Mouse (Mus musculus) heart, embryonic 14.5 days (tissue): ENCODE measurements at regions not wholly inside any gene's neighbourhood (a gene's known extent, or its start where the extent isn't known, plus 50 kb on each side); places are given as distances from the start of the nearest gene placed in this dataset.
A peak's percentile ranks its signal among the peaks of the same experiment; 100 is the strongest.
"Not testable (repeated sequence)": the region's sequence is repeated elsewhere in the genome, so short reads cannot be mapped to it uniquely, and the experiment has no call there.

Experiments used
- ATAC-seq: fragments of 200-750 bp; cut with Nextera tagmentation; 2 replicates; pipeline ENCODE4 v1.8.0; 2017; ENCODE audit warnings: low read depth, moderate TSS enrichment; ENCODE audit not compliant: insufficient number of reproducible peaks, insufficient read depth, low FRiP score
- H3K27ac ChIP-seq, 2 experiments: fragments of 200-500 bp in 1 of 2; fragments of 300-500 bp in 1 of 2; sonication (generic) in 1 of 2; replicated peaks in 1 of 2; 2 replicates each; pipeline ENCODE4 v1.5.1; 2012 to 2014; ENCODE audit warnings: low read depth in 2 of 2, low read length in 2 of 2, control low read depth in 1 of 2, mild to moderate bottlenecking in 1 of 2, mixed read lengths in 1 of 2; ENCODE audit not compliant: control insufficient read depth in 1 of 2, insufficient read depth in 1 of 2
- H3K27me3 ChIP-seq: fragments of 300-500 bp; sonication (generic); 2 replicates; pipeline ENCODE4 v1.6.1; 2014; ENCODE audit warnings: mild to moderate bottlenecking, low read length, control low read depth; ENCODE audit not compliant: control insufficient read depth, insufficient read depth
- H3K36me3 ChIP-seq: fragments of 300-500 bp; sonication (generic); 2 replicates; pipeline ENCODE4 v1.6.1; 2014; ENCODE audit warnings: mild to moderate bottlenecking, control low read depth, low read length, mixed read lengths; ENCODE audit not compliant: control insufficient read depth, insufficient read depth
- H3K4me1 ChIP-seq, 2 experiments: fragments of 200-500 bp in 1 of 2; fragments of 300-500 bp in 1 of 2; sonication (generic) in 1 of 2; 2 replicates each; pipeline ENCODE4 v1.6.1; 2012 to 2014; ENCODE audit warnings: low read length in 2 of 2, control low read depth in 1 of 2, mixed read lengths in 1 of 2; ENCODE audit not compliant: control insufficient read depth in 2 of 2, insufficient read depth in 2 of 2
- H3K4me2 ChIP-seq: fragments of 300-500 bp; sonication (generic); 2 replicates; pipeline ENCODE4 v1.6.1; 2014; ENCODE audit warnings: mild to moderate bottlenecking, low read length
- H3K4me3 ChIP-seq, 2 experiments: fragments of 200-500 bp in 1 of 2; fragments of 300-500 bp in 1 of 2; sonication (generic) in 1 of 2; 2 replicates each; pipeline ENCODE4 v1.5.1; 2012 to 2014; ENCODE audit warnings: low read length in 2 of 2, mild to moderate bottlenecking in 2 of 2, control low read depth in 1 of 2, low read depth in 1 of 2, moderate library complexity in 1 of 2; ENCODE audit not compliant: control insufficient read depth in 1 of 2, insufficient read depth in 1 of 2
- H3K9ac ChIP-seq: fragments of 300-500 bp; sonication (generic); 2 replicates; pipeline ENCODE4 v1.6.1; 2014; ENCODE audit warnings: mild to moderate bottlenecking, low read length
- H3K9me3 ChIP-seq: fragments of 300-500 bp; sonication (generic); 2 replicates; pipeline ENCODE4 v1.6.1; 2016; ENCODE audit warnings: low read length, control low read depth; ENCODE audit not compliant: control insufficient read depth
- WGBS: fragments of 180-500 bp; shearing (Covaris S2); extraction: QIAGEN DNeasy Blood & Tissue Kit; methylation state at CpG from one replicate; pipeline ENCODE4 v1.1.7; 2014; 5-methylcytosine and 5-hydroxymethylcytosine counted together

- no peak overlapping the region for H3K4me2 ChIP-seq
- no peak overlapping the region for H3K27ac ChIP-seq
- H3K9me3 ChIP-seq: no peaks in the 10 kb centered on the region
- no peak overlapping the region for H3K4me3 ChIP-seq
- H3K4me1 ChIP-seq: no peaks in the 10 kb centered on the region
- ATAC-seq: no peak
- H3K36me3 ChIP-seq: no peaks in the 10 kb centered on the region
- no peaks in the 10 kb centered on the region for H3K27me3 ChIP-seq
- H3K9ac ChIP-seq: no peak overlapping the region
- 50% methylated on average over 4 of the region's 4 CpGs for WGBS
Observed at GRCm38 (mm10) chr14:9411822-9412403, 745.9 kb upstream of the 4930452B06Rik start.

GRCm38 (mm10) chr14:9403688-9404087, 737.6 kb upstream of the 4930452B06Rik start:
- Histone ChIP-seq H3K9me3 (no peaks in the 10 kb centered on the region), H3K4me1 (peaks cover 0 to 2% of the 10 kb centered on the region in 2 experiments; a peak in 1 of 4 replicates), H3K9ac (no peak overlapping the region), H3K4me2 (no peak overlapping the region), H3K27me3 (no peaks in the 10 kb centered on the region), H3K27ac (no peak overlapping the region), H3K4me3 (no peak overlapping the region), H3K36me3 (no peaks in the 10 kb centered on the region)
- no peak for ATAC-seq
- 51% methylated on average over 7 of the region's 7 CpGs for WGBS

- ATAC-seq: no peak
- Histone ChIP-seq H3K27ac (no peak overlapping the region), H3K4me3 (no peak overlapping the region), H3K27me3 (no peaks in the 10 kb centered on the region), H3K4me2 (no peak overlapping the region), H3K9me3 (0 out of 2 replicates have a peak, but pooled peaks cover 3% of the 10 kb centered on the region), H3K9ac (no peak overlapping the region), H3K4me1 (peaks cover 0 to 2% of the 10 kb centered on the region in 2 experiments; a peak in 1 of 4 replicates), H3K36me3 (no peaks in the 10 kb centered on the region)
- 19% methylated on average over 1 of the region's 1 CpGs for WGBS
Observed at GRCm38 (mm10) chr14:9400861-9401260, 734.8 kb upstream of the 4930452B06Rik start.

- Histone ChIP-seq H3K9ac (no peak overlapping the region), H3K4me1 (no peaks in the 10 kb centered on the region), H3K9me3 (0 out of 2 replicates have a peak, but pooled peaks cover 3% of the 10 kb centered on the region), H3K27ac (no peak overlapping the region), H3K4me2 (no peak overlapping the region), H3K36me3 (no peaks in the 10 kb centered on the region), H3K4me3 (no peak overlapping the region), H3K27me3 (no peaks in the 10 kb centered on the region)
- 11% methylated on average over 4 of the region's 4 CpGs for WGBS
- peak; percentile 85 for ATAC-seq
Observed at GRCm38 (mm10) chr14:9393271-9393771, 727.3 kb upstream of the 4930452B06Rik start.

- H3K9me3 ChIP-seq, H3K9ac ChIP-seq, H3K36me3 ChIP-seq, ATAC-seq, H3K4me2 ChIP-seq, H3K27ac ChIP-seq, H3K27me3 ChIP-seq, H3K4me1 ChIP-seq, H3K4me3 ChIP-seq: not testable (repeated sequence)
- WGBS: 93% methylated on average over 5 of the region's 5 CpGs
Observed at GRCm38 (mm10) chr14:9389878-9390536, 724.0 kb upstream of the 4930452B06Rik start.

- Histone ChIP-seq H3K4me2 (no peak overlapping the region), H3K9me3 (no peaks in the 10 kb centered on the region), H3K4me1 (no peaks in the 10 kb centered on the region), H3K9ac (no peak overlapping the region), H3K27me3 (no peaks in the 10 kb centered on the region), H3K27ac (no peak overlapping the region), H3K4me3 (no peak overlapping the region), H3K36me3 (no peaks in the 10 kb centered on the region)
- 67% methylated on average over 7 of the region's 7 CpGs for WGBS
- ATAC-seq: no peak
Observed at GRCm38 (mm10) chr14:9389180-9389579, 723.1 kb upstream of the 4930452B06Rik start.
